Mouse (Mus musculus) cerebellum, adult 18-20 months (tissue): ENCODE results near the gene Gse1.
A peak's percentile ranks its signal among the peaks of the same experiment; 100 is the strongest.

Source experiments
- DNase-seq, 2 experiments: peaks; one replicate each; pipeline ENCODE4 v3.0.0; 2021

The Gse1 gene

DNA sequence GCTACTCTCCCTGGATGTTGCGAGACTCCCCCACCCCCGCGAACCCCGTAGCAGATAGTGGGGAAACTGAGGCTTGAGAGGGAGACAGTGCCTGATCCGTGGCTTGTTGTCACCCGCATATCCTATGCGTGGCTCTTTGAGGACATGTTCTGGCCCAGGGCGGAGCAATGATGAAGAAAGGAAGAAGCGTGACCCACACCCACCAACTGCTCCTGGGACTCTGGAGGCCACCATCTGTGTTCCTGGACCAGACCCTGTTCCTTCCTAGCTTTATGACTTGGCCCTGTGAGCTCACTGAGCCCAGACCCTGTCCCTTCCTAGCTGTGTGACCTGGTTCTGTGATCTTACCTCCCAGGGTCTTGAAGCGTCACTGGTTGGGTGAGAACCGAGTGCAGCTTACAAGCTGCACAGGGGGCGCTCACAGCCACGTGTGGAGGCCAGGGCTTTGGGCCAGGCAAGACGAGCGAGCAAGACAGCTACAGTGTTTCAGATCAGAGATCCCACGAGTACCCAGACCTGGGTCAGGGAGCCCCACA, 48.7 kb downstream of the Gse1 start:
- DNase-seq = no peak

DNA sequence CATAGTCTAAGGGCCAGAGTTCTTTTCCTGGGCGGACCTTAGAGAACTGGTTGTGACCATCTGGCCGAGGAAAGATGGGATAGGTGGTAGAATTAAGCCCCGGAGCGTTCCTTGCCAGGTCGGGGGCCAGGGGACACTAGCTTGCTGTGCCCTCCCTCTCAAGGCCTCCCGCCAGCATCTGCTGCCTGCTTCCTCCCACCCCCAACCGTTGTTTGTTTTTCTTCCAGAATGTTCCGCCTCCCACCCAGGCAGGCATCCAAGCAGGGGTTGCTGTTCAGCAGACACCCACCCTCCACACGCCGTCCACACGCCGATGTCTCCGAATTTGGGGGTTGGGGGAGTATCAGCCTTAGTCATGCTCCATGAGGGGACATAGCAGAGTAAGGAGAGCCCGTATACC, 49.8 kb downstream of the Gse1 start:
- no peak for DNase-seq

DNA sequence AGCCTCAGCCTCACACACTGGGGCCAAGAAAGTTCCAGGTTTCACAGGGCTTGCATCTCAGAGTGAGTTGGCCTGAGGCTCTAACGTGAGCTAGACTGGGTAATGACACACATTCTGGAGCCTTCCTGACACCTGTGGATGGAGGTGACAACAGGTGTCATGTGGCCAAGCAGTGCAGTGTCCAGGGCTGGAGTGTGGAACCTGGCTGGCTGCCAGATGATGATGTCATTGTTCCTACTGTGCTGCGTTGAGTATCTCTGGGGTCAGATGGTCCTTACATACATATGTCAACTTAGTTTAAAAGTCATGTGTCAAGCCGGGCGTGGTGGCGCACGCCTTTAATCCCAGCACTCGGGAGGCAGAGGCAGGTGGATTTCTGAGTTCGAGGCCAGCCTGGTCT, 51.2 kb downstream of the Gse1 start:
- no peak for DNase-seq

DNA sequence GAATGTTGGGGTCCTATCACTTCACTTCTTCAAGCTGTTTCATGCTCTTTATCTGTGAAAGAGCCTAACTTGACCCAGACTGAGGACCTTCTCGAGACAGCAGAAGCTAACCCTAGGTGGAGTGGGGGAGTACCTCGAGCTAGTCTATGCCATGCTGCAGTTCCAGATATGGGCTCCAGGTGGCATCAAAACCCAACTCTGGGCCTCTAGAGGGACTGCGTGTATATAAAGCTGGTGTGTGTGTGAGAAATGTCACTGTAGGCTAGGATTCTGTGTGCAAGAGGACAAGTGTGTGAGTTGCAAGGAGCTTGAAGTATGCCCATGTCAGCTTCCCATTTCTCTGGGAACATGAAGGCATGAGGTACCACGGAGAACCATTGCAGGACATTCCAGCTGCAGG, 53.2 kb downstream of the Gse1 start:
- DNase-seq = peak; percentile 83 to 85

DNA sequence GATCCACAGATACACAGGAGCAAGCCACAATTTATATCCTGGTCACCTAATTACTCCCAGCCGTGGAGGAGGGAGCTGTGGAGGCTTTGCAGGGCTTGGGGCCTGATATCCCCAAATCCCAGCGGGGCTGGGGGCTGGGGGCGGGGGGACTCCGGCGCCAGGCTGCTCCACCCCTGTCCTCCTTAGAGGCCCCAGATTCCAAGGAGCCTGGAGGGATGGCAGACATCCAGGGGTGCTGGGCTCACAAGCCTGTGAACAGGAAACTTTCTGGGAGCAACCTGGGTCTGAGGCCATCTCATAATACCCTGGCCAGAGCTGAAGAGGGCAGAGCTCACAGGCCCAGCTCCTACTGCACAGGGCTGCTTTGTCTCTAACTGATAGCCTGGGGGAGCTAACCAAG, 54.2 kb downstream of the Gse1 start:
- DNase-seq = no peak

DNA sequence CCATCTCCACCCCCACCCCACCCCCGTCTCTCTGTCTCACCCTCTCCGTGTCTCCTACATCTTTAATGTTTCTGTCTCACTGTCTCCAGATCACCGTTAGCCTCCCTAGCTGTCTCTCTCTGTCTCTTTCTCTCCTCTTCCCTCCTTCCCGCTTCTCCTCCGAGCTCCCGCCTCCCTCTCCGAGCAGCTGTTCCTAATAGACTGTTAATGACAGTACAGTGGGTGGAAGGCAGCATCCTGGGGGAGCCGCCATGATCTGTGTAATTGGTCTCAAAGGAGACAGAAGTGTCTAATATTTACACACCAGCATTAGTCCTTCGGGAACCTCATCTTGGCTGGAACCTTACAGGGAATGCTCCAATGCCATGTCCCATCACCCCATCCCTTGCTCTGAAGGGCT, 56.0 kb downstream of the Gse1 start:
- no peak for DNase-seq

DNA sequence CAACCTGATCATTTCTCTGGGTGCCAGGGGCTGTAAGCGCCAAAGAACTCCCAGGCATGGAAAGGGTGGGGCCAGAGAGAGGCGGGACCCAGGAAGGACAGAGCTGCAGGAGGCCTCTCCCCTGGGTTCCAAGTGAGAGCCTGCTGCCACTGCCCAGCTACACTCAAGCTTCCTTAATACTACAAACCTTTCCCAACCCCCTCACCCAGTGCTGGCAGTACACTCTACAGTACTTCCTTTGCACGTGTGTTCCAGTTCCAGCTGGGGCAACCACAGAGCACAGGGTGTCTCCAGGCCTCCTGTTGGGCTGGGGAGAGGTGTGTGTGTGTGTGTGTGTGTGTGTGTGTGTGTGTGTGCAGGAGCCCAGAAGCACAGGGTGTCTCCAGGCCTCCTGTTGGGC, 56.8 kb downstream of the Gse1 start:
- no peak for DNase-seq

DNA sequence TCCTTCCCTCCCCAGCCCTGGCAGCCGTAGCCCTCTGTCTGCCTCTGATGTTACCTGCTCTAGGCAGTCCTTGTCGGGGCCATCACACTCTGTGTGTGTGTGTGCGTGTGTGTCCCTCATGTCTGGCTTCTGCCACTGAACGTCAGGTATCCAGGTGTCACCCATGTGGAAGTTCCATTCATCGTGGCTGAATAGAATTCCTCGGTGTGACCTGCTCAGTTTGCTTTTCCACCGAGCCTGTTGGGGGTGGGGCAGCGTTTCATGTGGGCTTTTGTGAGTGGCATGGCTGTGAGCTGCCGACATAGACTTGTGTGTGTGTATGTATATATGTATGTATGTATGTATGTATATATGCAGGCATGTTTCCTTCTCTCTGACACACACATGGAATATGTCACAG, 57.6 kb downstream of the Gse1 start:
- no peak for DNase-seq

DNA sequence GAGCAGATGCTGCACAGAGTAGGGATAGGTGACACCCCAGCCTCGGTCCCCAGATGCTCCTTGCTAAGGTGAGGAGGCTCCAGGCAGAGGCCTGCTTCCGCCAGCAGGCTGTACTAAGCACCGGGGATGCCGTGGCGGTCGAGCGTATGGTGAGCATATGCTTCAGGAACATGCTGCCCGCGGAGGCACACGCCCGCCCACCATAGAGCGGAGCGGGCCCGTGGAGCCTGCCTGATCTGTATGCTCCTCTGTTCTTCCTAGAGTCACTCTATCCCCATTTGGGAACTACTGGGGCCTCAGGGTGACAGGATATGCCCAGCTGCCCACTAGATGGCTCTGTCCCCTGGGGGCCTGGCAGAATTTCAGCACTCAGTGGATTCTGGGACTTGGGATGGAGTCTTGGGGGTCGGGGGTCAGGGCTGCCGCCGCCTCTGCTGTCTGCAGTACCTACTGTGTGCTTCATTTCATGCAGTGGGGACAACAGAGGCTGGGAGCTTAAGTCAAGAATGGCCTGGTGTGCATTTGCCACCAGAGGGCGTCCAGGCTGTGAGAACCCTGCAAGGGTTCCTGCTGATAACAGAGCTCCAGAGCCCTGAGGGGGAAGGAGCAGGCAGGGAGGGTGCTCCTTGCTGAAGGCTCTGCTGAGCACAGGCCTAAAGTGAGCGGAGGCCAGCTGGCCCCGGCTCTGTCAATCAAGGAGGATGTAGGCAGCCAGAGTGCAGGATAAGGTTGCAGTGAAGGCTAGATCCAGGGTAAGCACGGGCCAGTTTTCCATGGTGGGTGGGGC, 60.1 kb downstream of the Gse1 start:
- DNase-seq = peak; percentile 67 to 73

DNA sequence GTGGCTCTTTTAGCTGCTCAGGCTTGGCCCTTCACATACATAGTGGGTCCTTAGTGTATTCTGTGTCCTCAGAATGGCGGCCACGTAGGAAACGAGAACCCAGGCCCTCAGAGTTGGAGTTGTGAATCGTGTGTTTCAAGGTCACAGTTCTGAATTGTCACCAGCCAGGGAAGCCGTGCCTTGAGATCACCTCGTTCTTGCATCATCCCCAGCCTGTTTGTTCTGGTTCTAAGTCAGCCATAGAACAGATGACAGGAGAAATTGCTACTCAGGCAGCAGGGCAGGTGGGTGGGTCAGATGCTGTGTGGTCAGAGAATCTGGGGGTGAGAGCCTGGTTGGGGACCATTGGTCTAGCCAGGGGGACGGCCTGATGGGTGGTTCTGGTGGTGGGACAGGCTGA, 60.9 kb downstream of the Gse1 start:
- DNase-seq = no peak

DNA sequence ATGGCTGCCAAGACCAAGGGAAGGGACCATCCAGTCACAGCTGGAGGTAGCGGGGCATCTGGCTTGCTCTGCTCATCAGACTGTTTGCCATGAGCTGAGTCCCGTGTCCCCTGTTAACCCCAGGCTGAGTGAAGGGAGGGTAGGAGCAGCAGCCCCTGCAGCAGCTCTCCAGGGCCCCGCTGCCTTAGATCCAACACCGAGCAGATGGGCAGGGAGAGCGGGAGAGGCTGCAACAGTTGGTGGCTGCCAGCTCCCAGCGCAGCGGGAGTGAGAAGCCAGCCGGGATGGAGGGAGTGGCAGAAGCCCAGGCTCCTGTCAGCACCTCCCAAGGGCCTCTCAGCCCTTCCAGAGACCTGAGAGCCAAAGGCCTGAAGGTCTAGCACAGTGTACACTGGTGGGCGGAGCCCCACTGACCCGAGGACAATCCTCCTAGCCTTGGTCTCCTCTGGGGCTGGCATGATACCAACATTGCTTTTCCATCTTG, 61.5 kb downstream of the Gse1 start:
- DNase-seq = peak; percentile 82 to 84

DNA sequence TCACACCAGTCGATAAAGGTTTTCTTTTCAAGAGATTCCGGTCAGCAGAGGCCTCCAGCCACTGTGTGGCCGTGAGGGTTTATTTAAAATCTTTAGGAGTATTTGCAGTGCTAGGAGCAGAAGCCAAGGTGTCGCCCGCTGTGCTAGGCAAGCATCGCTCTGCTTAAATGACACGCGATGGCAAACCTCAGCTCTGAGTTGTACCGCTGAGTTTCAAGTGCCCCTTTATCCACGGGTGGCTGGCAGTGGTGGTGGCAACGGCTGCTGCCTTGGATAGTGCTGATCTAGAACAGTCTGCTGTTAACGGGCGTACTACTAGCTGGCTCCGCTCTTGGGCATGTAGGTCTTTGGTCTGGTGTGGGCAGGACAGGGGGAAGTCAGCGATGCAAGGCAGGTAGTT, 62.4 kb downstream of the Gse1 start:
- DNase-seq = no peak

DNA sequence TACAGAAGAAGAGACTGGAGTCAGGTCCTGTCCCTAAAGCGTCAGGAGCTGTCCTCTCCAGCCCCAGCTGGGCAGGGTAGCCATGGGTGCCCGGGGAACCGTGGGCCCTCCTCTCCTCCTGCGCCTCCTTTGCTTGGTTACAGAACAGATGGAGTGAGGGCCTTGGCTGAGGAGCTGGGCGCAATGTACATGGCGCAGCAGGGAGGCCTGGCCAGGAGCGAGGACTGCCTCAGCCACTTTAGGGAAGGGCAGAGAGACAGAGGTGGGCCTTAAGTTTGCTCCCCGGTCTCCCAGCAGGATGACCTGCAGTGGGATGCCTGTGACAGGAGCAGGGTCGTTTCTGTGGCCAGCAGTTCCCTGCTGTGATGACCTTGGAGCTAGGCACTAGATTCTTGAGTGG, 63.4 kb downstream of the Gse1 start:
- no peak for DNase-seq

DNA sequence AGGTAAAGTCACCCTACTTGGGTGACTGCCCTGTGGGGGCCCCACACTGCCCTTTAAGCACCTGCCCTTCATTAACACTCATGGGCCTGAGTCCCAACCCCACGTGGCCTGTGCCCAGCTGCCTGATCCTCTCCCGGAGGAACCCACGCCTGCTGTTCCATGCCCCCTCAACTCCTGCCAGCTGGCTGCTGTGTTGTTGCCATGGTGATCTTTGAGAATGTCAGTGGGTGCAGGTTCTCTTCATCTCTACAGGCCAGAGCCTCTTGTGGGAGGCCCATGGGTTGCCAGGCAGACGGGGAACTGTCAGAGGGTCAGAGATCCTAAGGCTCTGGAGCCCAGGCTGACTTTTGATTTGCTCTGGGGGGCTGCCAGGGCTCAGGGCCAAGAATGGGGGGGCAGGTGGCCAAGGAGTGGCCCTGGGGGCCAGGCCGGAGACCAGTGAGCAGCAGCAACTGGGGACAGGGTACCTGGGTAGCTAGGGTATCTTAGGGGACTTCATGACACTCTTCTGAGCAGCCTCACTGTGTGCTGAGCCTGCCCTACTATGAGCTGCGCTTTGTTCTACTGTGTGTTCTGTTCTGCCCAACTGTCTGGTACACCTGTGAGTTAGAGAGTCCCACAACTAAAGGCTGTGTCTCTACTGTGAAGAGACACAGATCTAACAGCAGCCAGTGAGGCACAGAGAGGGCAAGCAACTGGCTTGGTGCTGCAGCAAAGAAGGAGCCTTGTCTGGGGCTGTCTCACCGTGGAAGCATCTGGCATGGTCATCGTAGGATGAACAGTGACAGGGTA, 64.3 kb downstream of the Gse1 start:
- DNase-seq = no peak

DNA sequence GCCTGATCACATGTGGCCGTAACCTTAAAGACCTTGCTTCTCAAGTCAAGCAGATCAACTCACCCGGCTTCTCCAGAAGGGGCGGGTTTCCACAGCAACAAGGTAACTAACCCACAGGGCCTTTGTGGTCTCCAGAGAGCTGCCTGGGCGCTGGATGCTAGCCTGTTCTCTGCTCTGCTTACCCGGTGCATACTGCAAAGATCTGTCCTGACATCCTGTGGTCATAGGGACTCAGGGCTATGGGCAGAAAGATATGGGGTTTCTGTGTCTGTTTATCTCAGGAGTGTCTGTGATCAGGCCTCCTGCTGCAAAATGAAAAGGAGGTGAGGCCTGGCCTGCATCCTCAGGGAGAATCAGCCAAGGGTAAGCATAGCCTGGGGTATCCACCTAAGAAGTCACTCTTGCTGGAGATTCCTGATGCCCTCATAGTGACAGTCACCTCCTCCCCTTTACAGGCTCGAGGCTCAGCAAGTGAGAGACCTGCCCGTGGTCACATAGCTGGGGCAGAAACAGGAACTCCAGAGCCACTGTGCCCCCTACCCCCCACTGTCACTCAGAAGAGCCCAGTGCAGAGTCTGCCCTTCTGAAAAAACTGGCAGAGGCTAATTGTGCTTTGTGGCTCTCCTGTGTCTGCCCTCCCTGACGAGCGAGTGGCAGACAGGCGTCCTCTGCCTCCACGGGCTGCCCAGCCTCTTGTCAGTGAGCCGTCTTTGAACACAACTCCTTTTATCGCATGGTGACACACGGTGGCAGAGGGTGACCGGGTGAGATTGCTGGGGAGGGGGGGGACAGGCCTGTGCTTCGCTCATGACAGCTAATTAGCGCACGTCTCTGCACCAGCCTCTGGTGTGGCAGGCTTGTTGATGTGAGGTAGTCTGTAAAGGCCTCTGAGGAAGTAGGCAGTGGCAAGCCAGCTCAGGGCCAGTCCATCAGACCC, 65.4 kb downstream of the Gse1 start:
- DNase-seq = no peak

DNA sequence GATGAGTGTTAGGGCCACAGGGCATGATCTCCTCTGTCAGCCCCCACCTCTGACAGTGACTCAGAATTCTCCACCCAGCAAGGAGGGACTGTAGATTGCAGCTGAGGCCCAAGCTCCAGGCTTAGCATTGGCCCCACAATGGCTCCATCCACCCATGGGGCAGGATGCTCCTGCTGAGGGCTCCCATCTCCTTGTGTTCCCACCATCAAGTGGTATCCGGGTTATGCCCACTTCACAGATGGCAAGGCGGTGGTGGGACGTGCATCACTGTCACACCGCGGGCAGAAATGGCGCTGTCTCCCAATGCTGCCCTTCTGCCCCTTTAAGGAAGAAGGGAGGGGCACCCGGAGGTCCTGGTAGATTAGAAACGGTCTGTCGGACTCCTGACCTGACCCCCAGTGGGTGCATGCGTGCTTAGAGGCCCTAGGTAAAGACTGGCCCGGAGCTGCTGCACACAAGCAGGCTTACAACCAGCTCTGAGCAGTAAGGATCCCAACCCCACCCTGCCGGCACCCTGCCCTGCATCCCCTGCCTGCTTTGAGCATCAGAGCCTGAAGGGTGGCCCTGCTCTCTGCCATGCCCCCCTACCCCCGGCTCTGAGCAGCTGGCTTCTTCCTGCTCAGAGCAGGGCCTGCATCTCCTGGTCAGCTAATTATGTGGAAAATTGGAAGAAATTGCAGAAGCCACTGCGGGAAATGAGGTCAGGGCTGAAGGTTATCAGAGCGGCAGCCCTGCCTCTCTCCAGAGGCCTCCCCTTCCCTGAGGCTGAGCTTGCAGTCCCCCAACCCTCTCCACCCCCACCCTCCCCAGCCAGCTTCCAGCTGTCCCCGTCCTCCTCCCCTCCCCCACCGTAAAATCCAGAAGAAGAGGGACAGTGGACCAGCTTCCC, 67.0 kb downstream of the Gse1 start:
- no peak for DNase-seq

DNA sequence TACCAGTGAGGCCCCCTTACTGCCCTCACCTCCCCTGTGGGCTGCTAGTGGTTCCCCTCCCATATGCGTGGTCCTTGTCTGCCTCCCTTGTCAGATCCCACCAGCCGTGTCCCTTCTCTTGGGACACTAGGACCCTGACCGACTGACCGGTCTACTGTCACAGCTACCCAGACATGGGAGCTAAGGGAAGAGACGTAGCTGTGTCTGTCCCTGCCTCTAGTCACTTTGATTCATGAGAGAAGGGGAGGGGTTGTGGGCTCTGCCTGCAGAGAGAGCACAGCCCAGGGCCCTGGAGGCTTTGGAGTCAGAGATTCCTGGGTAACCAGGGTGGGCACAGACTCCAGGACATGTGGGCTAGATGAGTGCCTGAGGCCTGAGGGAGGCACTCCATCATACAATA, 68.7 kb downstream of the Gse1 start:
- DNase-seq = no peak

DNA sequence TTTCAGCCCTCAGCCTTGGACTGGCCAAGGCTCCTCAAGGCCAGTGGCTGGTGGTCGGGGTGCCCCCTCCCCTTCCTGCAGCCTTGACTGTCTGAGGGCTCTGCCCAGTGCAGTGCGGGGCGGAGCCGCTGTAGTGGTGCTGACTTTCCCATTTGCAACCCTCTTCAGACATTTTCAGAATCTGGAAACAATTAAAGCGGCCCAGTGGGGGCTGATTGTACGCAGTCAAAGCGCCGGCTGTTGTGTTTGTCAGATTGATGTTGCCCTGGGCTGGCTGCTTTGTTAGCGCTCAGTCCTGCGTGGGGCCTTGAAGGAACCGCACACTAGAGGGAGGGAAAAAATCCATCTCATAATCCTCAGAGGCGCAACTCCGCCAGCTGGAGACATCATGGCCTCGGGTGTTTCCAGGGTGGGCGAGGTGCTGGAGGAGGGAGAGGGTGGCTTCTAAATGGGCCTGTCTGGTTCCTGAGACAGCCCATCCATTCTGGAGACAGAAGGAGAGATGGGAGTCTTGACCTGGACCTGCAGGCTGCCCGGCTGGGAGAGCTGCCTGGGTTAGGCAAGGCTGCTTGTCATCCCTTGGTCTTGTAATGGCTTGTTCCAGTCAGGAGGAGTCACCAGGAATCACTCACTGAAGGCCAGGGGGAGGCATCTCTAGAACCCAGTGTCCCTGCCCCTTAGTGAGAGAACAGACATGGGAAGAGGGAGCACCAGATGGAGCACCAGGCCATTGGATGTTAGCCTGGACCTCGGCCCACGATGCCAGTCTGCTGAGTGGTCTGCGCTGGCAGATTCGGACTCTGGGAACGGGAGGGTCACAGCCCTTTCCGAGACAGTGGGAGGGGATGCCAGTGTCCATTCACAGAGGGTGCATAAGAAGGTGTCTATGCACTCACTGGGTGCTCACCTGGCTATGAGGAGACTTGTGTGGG, 70.6 kb downstream of the Gse1 start:
- DNase-seq = no peak

DNA sequence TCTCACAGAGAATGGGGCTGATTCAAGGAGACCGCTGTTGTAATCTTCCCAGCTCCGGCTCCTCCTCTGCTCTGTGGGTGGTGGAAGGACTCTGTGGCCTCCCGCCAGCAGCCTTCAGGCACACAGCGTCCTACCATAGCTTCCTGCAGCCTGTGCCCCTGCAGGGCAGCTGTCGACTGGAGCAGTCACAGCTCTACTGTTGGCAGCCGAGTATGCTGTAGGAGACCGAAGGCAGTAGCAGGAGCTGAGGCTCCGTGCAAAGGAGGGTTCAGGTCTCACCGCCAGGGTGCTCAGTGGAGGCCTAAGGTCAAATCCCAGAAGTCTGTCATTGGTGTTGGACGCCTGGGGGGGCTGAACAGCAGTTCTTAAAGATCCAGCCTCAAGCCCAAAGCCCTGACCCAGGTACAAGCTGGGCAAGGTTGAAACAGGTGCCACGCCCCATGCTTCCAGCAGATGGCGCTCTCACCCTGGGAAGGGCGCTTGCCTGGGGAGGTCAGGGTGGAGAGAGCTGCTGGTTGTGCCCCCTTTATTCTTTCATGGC, 72.4 kb downstream of the Gse1 start:
- peak; percentile 80 to 88 for DNase-seq

DNA sequence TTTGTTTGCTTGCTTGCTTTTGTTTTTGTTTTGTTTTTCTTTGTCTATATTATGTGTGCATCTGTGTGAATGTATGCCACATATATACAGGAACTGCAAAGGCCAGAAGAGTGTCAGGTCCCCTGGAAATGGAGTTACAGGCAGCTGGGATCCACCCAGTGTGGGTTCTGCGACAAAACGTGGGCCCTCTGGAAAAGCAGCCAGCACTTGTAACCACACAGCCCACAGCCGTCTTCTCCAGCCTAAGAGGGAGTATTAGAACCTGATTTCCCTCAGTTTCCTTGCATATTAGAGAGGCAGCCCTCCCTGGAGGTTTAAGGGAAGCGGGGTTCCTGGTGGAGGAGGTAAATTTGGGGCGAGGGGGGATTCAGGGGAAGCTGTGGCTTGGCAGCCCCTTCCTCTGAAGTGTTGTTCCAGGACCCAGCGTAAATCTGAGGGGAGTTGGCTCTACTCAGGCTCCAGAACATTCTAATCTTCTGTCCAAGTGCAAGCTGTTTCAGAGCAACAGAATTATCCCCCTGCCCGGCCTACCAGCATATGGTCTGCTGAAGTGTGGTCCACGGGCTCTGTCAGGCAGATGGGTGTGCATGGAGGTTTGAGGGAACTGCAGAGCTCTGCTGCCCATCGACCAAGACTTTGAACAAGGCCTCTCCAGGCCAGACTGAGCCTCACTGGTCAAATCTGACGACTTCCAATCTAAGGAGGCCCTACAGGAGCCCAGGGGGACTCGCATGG, 74.9 kb downstream of the Gse1 start:
- no peak for DNase-seq
